Mouse (Mus musculus): ENCODE measurements around the gene Abcc4.

Abcc4 gene

GRCm38 (mm10) chr14:118713408-118713807 lies 7.4 kb upstream of the Abcc4 start:
- in situ Hi-C loops (cut with MboI, MseI), result loop anchor here in 1 of 2 experiments (5.0 kb wide), 1 partner anchor 76 kb away; no protein-coding TSS in a partner anchor

- in situ Hi-C loops (cut with MboI, MseI), result loop anchor here in 1 of 2 experiments (5.0 kb wide), 1 partner anchor 76 kb away; no protein-coding TSS in a partner anchor
These were observed 6.9 kb upstream of the Abcc4 start for GRCm38 (mm10) chr14:118712889-118713288.

- in situ Hi-C loops (cut with MboI, MseI), result loop anchor here in 1 of 2 experiments (5.0 kb wide), 1 partner anchor 74 kb away; no protein-coding TSS in a partner anchor
These were observed 4.9 kb upstream of the Abcc4 start for GRCm38 (mm10) chr14:118710945-118711344.

- in situ Hi-C loops (cut with MboI, MseI), result loop anchor here in 1 of 2 experiments (5.0 kb wide), 1 partner anchor 72 kb away; no protein-coding TSS in a partner anchor
These were observed 3.7 kb upstream of the Abcc4 start for GRCm38 (mm10) chr14:118709736-118710135.

GRCm38 (mm10) chr14:118708126-118708525 lies 2.1 kb upstream of the Abcc4 start:
- in situ Hi-C loops (cut with MboI, MseI), result no loop called here

GRCm38 (mm10) chr14:118706962-118707361 lies 943 bp upstream of the Abcc4 start:
- in situ Hi-C loops (cut with MboI, MseI), result no loop called here

- in situ Hi-C loops (cut with MboI, MseI), result no loop called here
These were observed 583 bp downstream of the Abcc4 start for GRCm38 (mm10) chr14:118705465-118705807.

- in situ Hi-C loops (cut with MboI, MseI), result loop anchor here in 1 of 2 experiments (5.0 kb wide), 1 partner anchor 41 kb away; no protein-coding TSS in a partner anchor
These were observed 2.7 kb downstream of the Abcc4 start for GRCm38 (mm10) chr14:118703363-118703762.

- in situ Hi-C loops (cut with MboI, MseI), result loop anchor here in 1 of 2 experiments (5.0 kb wide), 1 partner anchor 40 kb away; no protein-coding TSS in a partner anchor
These were observed 3.9 kb downstream of the Abcc4 start for GRCm38 (mm10) chr14:118701991-118702608.

- in situ Hi-C loops (cut with MboI, MseI), result loop anchor here in 1 of 2 experiments (5.0 kb wide), 1 partner anchor 38 kb away; no protein-coding TSS in a partner anchor
These were observed 5.4 kb downstream of the Abcc4 start for GRCm38 (mm10) chr14:118700576-118700975.

GRCm38 (mm10) chr14:118699963-118700362 lies 6.1 kb downstream of the Abcc4 start:
- in situ Hi-C loops (cut with MboI, MseI), result loop anchor here in 1 of 2 experiments (5.0 kb wide), 1 partner anchor 38 kb away; no protein-coding TSS in a partner anchor

GRCm38 (mm10) chr14:118699508-118699907 lies 6.5 kb downstream of the Abcc4 start:
- in situ Hi-C loops (cut with MboI, MseI), result no loop called here

GRCm38 (mm10) chr14:118696556-118697289 lies 9.3 kb downstream of the Abcc4 start:
- in situ Hi-C loops (cut with MboI, MseI), result no loop called here

- in situ Hi-C loops (cut with MboI, MseI), result no loop called here
These were observed 10.2 kb downstream of the Abcc4 start for GRCm38 (mm10) chr14:118695866-118696265.

- in situ Hi-C loops (cut with MboI, MseI), result no loop called here
These were observed 11.7 kb downstream of the Abcc4 start for GRCm38 (mm10) chr14:118694321-118694720.

GRCm38 (mm10) chr14:118691910-118692309 lies 14.1 kb downstream of the Abcc4 start:
- in situ Hi-C loops (cut with MboI, MseI), result no loop called here

- in situ Hi-C loops (cut with MboI, MseI), result no loop called here
These were observed 14.6 kb downstream of the Abcc4 start for GRCm38 (mm10) chr14:118691404-118691803.

- in situ Hi-C loops (cut with MboI, MseI), result no loop called here
These were observed 15.1 kb downstream of the Abcc4 start for GRCm38 (mm10) chr14:118690921-118691320.

GRCm38 (mm10) chr14:118690336-118690735 lies 15.7 kb downstream of the Abcc4 start:
- in situ Hi-C loops (cut with MboI, MseI), result no loop called here

GRCm38 (mm10) chr14:118688643-118689042 lies 17.4 kb downstream of the Abcc4 start:
- in situ Hi-C loops (cut with MboI, MseI), result no loop called here

- in situ Hi-C loops (cut with MboI, MseI), result no loop called here
These were observed 19.2 kb downstream of the Abcc4 start for GRCm38 (mm10) chr14:118686861-118687260.

GRCm38 (mm10) chr14:118685572-118685971 lies 20.4 kb downstream of the Abcc4 start:
- in situ Hi-C loops (cut with MboI, MseI), result no loop called here
